Mouse (Mus musculus): ENCODE data around the gene Ube2m.
A peak's percentile ranks its signal among the peaks of the same experiment; 100 is the strongest.

DNA sequence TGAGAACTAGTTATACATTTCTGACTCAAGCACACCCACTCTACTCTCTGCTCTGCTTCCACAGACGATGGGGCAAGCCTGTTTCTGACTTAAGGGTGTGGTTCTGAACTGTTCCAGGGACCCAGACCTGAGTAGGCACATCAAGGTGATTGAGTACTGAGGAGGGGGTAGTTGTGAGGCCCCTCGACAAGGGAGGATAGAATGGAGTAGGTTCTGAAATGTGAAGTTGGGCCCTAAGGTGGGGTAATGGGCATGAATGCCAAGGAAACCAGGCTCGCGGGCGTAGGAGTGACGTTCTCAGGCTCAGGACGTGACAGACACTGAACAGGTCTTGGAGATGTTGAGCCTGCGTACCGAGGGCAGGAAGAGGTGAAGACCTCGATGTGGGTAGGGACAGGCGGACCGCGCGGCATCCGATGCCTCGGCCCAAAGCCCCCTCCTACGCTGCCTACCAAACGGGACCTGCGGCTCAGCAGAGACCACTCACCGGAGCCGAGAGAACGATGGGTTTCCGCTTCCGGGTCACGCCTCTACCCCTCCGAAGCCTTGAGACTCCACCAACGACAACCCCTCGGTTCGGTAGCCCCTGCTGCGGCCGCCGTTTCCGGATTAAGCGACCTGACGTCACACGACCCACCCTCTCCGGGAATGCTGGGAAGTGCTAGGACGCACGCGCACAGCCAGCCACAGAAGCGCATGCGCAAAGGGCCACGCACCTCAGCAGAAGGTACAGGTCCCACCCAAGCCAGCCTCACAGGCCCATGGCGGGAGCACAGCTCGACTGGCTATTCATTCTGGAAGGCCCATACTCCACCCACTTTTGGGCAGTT is 3.7 kb downstream of the Ube2m start, which contains the start of gene Chmp2a:
- no peak for TF ChIP-seq CTCF (IDR thresholded peaks at IDR 0.05; ENCODE audit: borderline replicate concordance, insufficient read depth, low read length)
- TF ChIP-seq POLR2A (IDR thresholded peaks at IDR 0.05; ENCODE audit: low read depth, low read length), result peak; percentile 85

Data from embryonic fibroblast, embryonic 13.5 days (primary cell).